Mouse (Mus musculus) thymus, adult 18-20 months (tissue): ENCODE results near the gene Fads3.

ENCODE experiments used
- DNase-seq, 2 experiments: peaks; one replicate each; pipeline ENCODE4 v3.0.0; 2022; ENCODE audit warnings: mixed read lengths in 2 of 2

Fads3 gene

DNA sequence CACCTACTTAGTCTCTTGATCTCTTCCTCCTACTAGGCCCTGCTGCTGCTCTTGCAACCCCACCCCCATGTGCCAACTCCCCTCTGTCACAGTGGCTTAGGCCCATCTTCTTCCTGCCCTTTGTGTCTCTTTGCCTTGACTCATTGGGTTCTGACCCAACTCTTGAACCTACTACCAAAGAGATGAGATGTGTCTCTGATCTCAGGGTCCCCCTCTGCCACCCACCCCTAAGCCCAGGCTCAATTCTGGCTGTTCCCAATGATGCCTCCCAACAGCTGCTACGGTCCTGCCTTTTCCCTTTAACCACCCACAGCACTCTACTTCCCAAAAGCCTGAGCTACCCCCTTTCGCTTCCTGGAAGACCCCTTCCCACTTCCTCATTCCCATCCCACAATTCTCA is 19.4 kb upstream of the Fads3 start:
- DNase-seq = no peak

- DNase-seq = no peak
Observed at GRCm38 (mm10) chr19:10022414-10023303, 18.7 kb upstream of the Fads3 start.

GRCm38 (mm10) chr19:10023304-10023758 is 18.0 kb upstream of the Fads3 start:
- no peak for DNase-seq

GRCm38 (mm10) chr19:10025169-10025875 is 16.0 kb upstream of the Fads3 start:
- no peak for DNase-seq

DNA sequence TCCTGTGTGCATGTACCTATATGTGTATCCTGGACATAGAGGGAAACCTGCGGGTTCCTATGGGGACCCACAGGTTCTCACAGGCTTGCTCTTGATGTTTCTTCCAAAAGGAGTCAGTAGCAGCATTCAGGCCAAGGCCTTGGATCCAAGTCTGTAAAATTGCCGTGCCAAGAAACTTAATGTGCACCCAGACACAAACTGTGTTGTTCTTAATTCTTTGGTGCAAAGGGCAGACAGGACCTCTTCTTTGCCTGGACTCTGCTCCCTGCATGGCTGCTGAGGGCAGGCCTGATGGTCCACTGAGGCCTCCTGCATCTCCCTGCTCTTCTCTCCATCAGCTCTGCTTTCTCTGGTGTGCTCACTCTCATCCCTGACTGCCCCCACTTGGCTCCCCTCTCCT is 11.6 kb upstream of the Fads3 start:
- DNase-seq = no peak

- peak in 1 of 2 experiments; percentile 30 for DNase-seq
Observed at GRCm38 (mm10) chr19:10033211-10033973, 8.0 kb upstream of the Fads3 start.

DNA sequence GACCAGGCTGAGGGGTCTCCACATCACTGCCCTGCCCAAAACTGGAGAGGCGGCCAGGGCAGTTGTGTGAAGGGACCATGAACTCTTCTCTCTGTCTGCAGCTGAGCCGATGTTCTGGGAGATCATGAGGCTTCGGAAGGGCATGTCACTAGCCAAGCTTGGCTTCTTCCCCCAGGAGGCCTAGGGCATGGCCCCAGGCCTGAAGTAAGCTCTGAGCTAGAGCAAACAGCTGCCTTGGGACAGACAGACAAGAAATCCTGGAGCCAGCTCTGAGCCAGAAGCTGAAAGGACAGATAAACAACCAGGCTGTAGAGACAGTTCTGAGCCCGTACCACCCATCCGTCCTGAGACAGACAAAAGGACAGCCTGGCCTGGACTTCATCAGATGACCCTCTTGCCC is 7.0 kb upstream of the Fads3 start:
- DNase-seq = no peak

DNA sequence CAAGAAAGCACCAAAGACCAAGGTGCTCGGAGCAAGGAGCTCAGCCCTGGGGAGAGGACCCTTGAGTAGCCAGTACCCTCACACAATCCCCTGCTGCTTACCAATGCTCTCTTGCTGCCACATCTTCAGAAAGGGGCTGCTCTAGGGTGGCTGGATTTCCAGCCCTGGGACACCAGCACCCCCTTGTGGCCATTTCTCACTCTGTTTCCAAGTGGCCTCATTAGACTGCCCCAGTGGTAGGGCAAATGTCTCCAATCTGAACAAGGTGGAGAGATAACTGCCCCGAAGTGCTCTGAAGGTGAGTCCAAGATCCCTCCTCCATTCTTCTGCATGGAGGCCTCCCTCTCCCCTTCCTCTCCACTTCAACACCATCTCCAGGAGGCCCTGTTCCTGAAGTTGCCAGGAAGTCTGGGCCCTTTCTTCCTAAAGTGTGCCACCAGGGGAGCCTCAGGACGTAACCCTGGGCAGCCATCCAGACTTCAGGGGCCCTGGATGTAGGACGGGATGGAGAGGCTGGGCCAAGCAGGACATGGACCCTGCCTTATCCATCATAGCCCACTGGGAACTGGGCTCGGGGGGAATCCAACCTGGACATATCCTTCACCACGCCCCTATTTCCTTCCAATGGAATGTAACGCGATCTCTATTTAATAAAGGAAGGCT is 6.5 kb upstream of the Fads3 start:
- DNase-seq = peak; percentile 32 to 37

DNA sequence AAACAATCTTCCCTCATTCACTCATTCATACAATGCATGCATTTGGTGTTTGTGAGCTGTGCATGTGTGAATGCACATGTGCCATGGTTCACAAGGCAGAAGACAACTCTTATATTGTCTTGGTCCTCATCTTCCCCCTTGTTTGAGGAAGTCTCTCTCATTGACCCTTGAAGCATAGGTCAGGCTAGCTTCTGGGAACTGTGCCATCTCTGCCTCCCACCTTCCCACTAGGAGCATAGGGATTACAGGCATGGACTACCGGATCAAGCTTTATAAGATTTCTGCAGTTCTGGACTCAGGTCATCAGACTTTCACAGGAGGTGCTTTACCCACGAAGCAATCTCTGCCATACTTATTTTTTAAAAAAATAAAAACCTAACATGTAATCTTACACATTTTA is 3.8 kb upstream of the Fads3 start:
- DNase-seq = no peak

GRCm38 (mm10) chr19:10038364-10038763 is 3.0 kb upstream of the Fads3 start:
- no peak for DNase-seq

DNA sequence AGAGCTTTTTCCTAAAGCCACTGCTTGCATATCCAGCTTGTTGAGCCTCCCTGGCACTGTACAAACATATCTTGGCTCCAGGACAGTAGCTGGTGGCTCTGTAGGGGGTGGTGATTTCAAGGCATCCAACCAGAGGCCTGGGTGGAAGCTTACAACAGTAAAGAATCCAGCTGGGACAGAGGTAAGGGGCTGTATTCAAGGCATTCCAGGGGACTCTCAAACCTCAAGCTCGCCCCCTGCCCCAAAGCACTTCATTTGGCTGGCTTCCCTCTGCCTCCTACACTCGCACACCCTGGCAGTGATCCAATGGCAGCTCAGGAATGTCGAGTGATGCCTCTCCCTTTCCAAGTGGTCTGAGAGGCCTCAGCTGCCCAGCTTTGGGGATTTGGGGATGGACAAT is 2.5 kb upstream of the Fads3 start:
- DNase-seq = no peak

DNA sequence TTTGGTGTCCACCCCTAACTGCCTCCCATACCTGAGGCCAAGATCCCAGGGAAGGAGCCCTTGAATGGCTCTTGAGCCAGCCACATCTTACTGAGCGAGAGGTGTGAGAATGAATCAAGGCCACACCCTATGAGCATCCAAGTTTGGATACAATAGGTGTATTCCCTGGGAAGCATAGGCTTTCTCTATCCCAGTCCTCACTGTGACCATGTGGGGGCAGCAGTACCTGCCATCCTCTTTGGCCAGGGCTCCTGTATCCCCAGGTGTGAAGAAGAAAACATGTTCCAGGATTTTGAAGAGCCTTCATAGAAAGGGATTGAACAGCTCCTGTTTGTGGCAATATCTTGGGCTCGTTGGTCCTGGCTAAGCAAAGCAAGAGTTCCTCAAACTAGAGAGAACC is 1.8 kb upstream of the Fads3 start:
- no peak for DNase-seq

GRCm38 (mm10) chr19:10040866-10041387 is 442 bp upstream of the Fads3 start:
- no peak for DNase-seq

DNA sequence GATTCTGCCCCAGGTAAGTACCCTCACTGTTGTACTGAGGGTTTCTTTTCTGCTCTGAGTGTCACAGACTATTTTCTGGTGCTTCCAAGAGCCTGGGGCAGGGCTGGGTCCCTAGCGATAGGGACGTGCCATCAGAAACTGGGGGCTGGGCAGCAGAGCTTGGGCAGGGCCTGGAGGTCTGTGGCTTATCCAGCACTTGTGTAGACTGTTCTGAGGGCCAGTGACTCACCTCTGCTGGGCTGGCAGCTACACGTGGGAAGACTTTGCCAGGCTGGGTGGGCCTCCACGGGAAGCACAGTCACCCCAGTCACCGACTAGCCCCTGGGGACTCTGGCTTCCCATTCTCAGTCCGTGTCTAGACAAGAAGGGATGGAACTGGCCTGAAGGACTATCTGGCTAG is 863 bp downstream of the Fads3 start:
- DNase-seq = no peak

GRCm38 (mm10) chr19:10042816-10043215 is 1.4 kb downstream of the Fads3 start:
- DNase-seq = no peak

DNA sequence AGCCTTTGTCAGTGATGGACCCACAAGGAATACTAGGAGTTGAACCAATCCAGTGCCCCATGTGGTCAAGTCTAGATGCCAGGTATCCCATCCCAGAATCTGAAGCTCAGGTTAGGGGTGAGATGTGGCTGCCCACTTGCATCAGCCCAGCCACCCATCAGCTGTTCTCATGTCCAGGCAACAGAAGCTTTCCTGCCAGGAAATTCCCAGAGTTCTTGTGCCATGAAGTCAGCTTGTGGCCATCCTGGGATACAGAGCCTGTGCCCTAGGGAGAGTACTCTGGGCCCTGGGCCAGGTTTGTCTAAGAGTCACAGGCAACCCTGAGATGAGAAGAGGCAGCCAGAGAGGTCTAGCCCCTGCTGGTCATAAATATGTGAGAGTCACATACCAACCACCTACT is 2.3 kb downstream of the Fads3 start:
- DNase-seq = no peak

GRCm38 (mm10) chr19:10045707-10046106 is 4.3 kb downstream of the Fads3 start:
- no peak for DNase-seq

GRCm38 (mm10) chr19:10046346-10046745 is 5.0 kb downstream of the Fads3 start:
- no peak for DNase-seq

DNA sequence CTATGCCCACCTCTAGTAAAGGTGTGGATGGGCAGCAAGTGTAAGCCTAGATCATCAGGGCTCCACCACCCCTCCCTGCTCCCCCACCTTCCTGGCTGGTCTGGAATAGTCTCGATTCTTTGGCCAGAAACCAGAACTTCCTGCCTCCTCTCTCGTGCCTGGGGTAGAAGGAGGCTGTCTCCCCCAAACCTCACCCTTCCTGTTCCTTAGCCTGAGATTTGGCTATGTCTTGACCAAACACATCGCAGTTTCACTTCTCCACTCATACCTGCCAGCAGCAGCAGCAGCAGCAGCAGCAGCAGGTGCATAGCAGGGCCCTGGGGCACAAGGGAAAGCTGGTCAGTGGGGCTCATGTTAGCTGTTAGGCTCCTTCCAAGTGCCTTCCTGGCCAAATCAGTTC is 5.6 kb downstream of the Fads3 start:
- no peak for DNase-seq

DNA sequence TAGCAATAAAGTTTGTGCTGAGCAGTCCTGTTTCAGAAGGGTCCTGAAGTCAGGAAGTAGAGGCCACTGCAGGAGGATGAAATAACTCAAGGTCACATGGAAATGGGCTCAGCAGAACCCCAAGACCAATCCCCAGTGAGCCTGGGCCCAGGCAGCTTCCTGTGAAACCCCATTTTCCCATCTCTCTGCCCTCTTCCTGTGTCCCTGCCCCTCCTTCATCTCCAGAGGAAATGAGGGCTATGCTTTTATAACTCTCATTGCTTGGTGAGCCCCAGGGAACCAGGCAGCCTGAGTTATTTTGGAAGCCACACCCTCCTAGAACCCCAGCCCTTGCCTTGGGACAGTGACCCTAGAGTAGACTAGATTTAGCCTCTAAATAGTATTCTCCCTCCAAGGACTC is 8.2 kb downstream of the Fads3 start:
- DNase-seq = no peak

- DNase-seq = no peak
Observed at GRCm38 (mm10) chr19:10050438-10050837, 9.1 kb downstream of the Fads3 start.

GRCm38 (mm10) chr19:10052698-10053097 is 11.3 kb downstream of the Fads3 start:
- DNase-seq = no peak
